In the genomic region with DNA sequence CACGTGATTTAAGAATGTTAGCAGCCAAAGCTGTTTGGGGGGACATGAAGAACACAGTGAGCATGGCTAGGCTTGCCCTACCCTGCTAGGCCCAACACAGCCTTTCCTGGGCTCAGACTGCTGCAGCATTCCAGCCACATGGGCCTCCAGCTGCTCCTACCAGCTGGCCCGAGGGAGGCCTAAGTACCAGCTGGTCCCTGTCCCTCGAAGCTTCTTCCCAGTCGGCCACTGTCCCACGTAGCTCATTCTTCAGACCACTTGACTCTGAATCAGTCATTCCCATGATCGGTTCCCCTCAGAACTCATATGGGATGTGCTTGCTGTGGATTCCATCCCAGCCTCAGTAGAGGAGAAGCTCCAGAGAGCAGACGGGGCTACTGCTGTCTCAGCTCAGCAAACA, we compare ENCODE assay signal across 22 mouse cellular contexts. TPM values are rescaled to one million over a fixed set of nuclear protein-coding genes. Genes with fewer than 3 reads are reported as not detected.
DNase-seq lines count a peak whose midpoint lies in the region; ATAC-seq and TF ChIP-seq lines count a peak whose summit lies in the region.
"Had no signal": no experiment of that assay in that cellular context is flagged by ENCODE, and none has a peak within 500 bp of the region (broad histone marks: within the 10 kb centered on the region; RNA-seq: fewer than 3 reads in every experiment).

No protein-coding gene starts in this region.

- no peaks in the 10 kb centered on the region for H3K9me3 ChIP-seq in heart, embryonic 12.5 days (replicated peaks)
- no peaks in the 10 kb centered on the region for H3K9me3 ChIP-seq in limb, embryonic 14.5 days (ENCODE audit: control insufficient read depth, low read length)
- no peaks in the 10 kb centered on the region for H3K9me3 ChIP-seq in limb, embryonic 10.5 days (replicated peaks)
- H3K9me3 ChIP-seq in lung, postnatal 0 days (ENCODE audit: low read length): no peaks in the 10 kb centered on the region
- no peaks in the 10 kb centered on the region for H3K9me3 ChIP-seq in kidney, embryonic 15.5 days (replicated peaks)
- H3K9me3 ChIP-seq: embryonic facial prominence, embryonic 13.5 days; limb, embryonic 12.5 days; liver, embryonic 12.5 days had no signal

- TF ChIP-seq POLR2A in limb, embryonic 14.5 days (IDR thresholded peaks at IDR 0.05; ENCODE audit: borderline replicate concordance, extremely low read depth, insufficient read depth, insufficient read length): no peak

- H3K9ac ChIP-seq in heart, embryonic 12.5 days: no peak overlapping the region
- no peak overlapping the region for H3K9ac ChIP-seq in limb, embryonic 14.5 days (ENCODE audit: low read depth, low read length, severe bottlenecking)
- H3K9ac ChIP-seq in lung, postnatal 0 days (replicated peaks; ENCODE audit: low read depth): no peak overlapping the region
- H3K9ac ChIP-seq in kidney, embryonic 15.5 days: no peak overlapping the region
- H3K9ac ChIP-seq: embryonic facial prominence, embryonic 13.5 days; limb, embryonic 12.5 days; liver, embryonic 12.5 days had no signal

- H3K4me1 ChIP-seq in heart, embryonic 12.5 days (replicated peaks): no peaks in the 10 kb centered on the region
- no peaks in the 10 kb centered on the region for H3K4me1 ChIP-seq in limb, embryonic 14.5 days (ENCODE audit: control insufficient read depth, insufficient read depth, low read length)
- peaks cover 10% of the 10 kb centered on the region for H3K4me1 ChIP-seq in limb, embryonic 10.5 days
- peaks cover 8% of the 10 kb centered on the region; the same call in 1 of the 2 replicates for H3K4me1 ChIP-seq in lung, postnatal 0 days (ENCODE audit: insufficient read depth, low read depth, low read length)
- H3K4me1 ChIP-seq in kidney, embryonic 15.5 days: peaks cover 5% of the 10 kb centered on the region; the same call in 1 of the 2 replicates
- H3K4me1 ChIP-seq: limb, embryonic 12.5 days had no signal

- no peaks in the 10 kb centered on the region for H3K27me3 ChIP-seq in heart, embryonic 12.5 days (replicated peaks)
- no peaks in the 10 kb centered on the region for H3K27me3 ChIP-seq in limb, embryonic 14.5 days (ENCODE audit: control insufficient read depth, insufficient read depth, low read length)
- no peaks in the 10 kb centered on the region for H3K27me3 ChIP-seq in limb, embryonic 10.5 days (ENCODE audit: low read depth, poor library complexity, severe bottlenecking)
- H3K27me3 ChIP-seq in lung, postnatal 0 days (replicated peaks; ENCODE audit: insufficient read depth, low read length): no peaks in the 10 kb centered on the region
- H3K27me3 ChIP-seq in kidney, embryonic 15.5 days: no peaks in the 10 kb centered on the region
- H3K27me3 ChIP-seq: embryonic facial prominence, embryonic 13.5 days; limb, embryonic 12.5 days; liver, embryonic 12.5 days had no signal

- H3K27ac ChIP-seq in heart, embryonic 12.5 days (ENCODE audit: poor library complexity, severe bottlenecking): no peak overlapping the region
- no peak overlapping the region for H3K27ac ChIP-seq in limb, embryonic 14.5 days (replicated peaks; ENCODE audit: low read depth, low read length)
- no peak overlapping the region for H3K27ac ChIP-seq in limb, embryonic 10.5 days
- no peak overlapping the region for H3K27ac ChIP-seq in lung, postnatal 0 days (ENCODE audit: low read length)
- no peak overlapping the region for H3K27ac ChIP-seq in kidney, embryonic 15.5 days
- H3K27ac ChIP-seq: embryonic facial prominence, embryonic 13.5 days; hindbrain, postnatal 0 days; limb, embryonic 12.5 days; liver, embryonic 12.5 days had no signal

- DNase-seq in heart, adult 11 months: peak; percentile 89
- peak; percentile 30 for DNase-seq in limb, embryonic 14.5 days (ENCODE audit: low spot score)
- no peak for DNase-seq in limb, embryonic 10.5 days (ENCODE audit: low spot score)
- peak; percentile 52 for DNase-seq in brain, adult 2 months (ENCODE audit: low read depth, low spot score)
- peak; percentile 43 for DNase-seq in lung, postnatal 0 days (ENCODE audit: low spot score)
- no peak for DNase-seq in adrenal gland, adult (ENCODE audit: inconsistent age in 2 of 2, low spot score in 1 of 2)
- DNase-seq: adrenal gland, postnatal 36 days; cerebellum, adult 11-12 months; gastrocnemius, postnatal 36 days; kidney, adult 9 months; kidney, postnatal 25 days; right cerebral cortex, adult 18-20 months; right cerebral cortex, postnatal 4 days had no signal

- TF ChIP-seq EP300 in lung, postnatal 0 days (IDR thresholded peaks at IDR 0.05): no peak

- no peak overlapping the region for H3K4me3 ChIP-seq in heart, embryonic 12.5 days
- H3K4me3 ChIP-seq in limb, embryonic 14.5 days (replicated peaks; ENCODE audit: low read length): no peak overlapping the region
- no peak overlapping the region for H3K4me3 ChIP-seq in limb, embryonic 10.5 days
- no peak overlapping the region for H3K4me3 ChIP-seq in lung, postnatal 0 days (ENCODE audit: low read depth, low read length)
- H3K4me3 ChIP-seq in kidney, embryonic 15.5 days (replicated peaks): no peak overlapping the region
- H3K4me3 ChIP-seq: embryonic facial prominence, embryonic 13.5 days; limb, embryonic 12.5 days; liver, embryonic 12.5 days had no signal

- no peaks in the 10 kb centered on the region for H3K36me3 ChIP-seq in heart, embryonic 12.5 days
- H3K36me3 ChIP-seq in limb, embryonic 14.5 days (ENCODE audit: control insufficient read depth, insufficient read depth, low read length): no peaks in the 10 kb centered on the region
- no peaks in the 10 kb centered on the region for H3K36me3 ChIP-seq in limb, embryonic 10.5 days
- H3K36me3 ChIP-seq in lung, postnatal 0 days (ENCODE audit: insufficient read depth, low read length): no peaks in the 10 kb centered on the region
- no peaks in the 10 kb centered on the region for H3K36me3 ChIP-seq in kidney, embryonic 15.5 days
- H3K36me3 ChIP-seq: embryonic facial prominence, embryonic 13.5 days; limb, embryonic 12.5 days; liver, embryonic 12.5 days had no signal

- TF ChIP-seq CTCF in lung, postnatal 0 days (IDR thresholded peaks at IDR 0.05): no peak

- 70% methylated on average over 7 of the region's 7 CpGs for WGBS in heart, embryonic 12.5 days
- 69% methylated on average over 7 of the region's 7 CpGs for WGBS in limb, embryonic 14.5 days
- 75% methylated on average over 7 of the region's 7 CpGs for WGBS in limb, embryonic 10.5 days
- 51% methylated on average over 7 of the region's 7 CpGs for WGBS in lung, postnatal 0 days
- WGBS in kidney, embryonic 15.5 days: 66% methylated on average over 7 of the region's 7 CpGs

- ATAC-seq in heart, embryonic 12.5 days (ENCODE audit: insufficient number of reproducible peaks, low FRiP score): no peak
- ATAC-seq in limb, embryonic 14.5 days (ENCODE audit: low FRiP score, low read depth): peak; percentile 58
- peak; percentile 34 for ATAC-seq in lung, postnatal 0 days
- no peak for ATAC-seq in kidney, embryonic 15.5 days (replicated peaks; ENCODE audit: low FRiP score)
- ATAC-seq: forebrain, embryonic 14.5 days; hindbrain, postnatal 0 days; intestine, embryonic 16.5 days; liver, embryonic 12.5 days had no signal

- H3K4me2 ChIP-seq in heart, embryonic 12.5 days: no peak overlapping the region
- H3K4me2 ChIP-seq in limb, embryonic 14.5 days (replicated peaks; ENCODE audit: low read depth, low read length, severe bottlenecking): no peak overlapping the region
- no peak overlapping the region for H3K4me2 ChIP-seq in lung, postnatal 0 days (replicated peaks; ENCODE audit: low read depth, low read length)
- no peak overlapping the region for H3K4me2 ChIP-seq in kidney, embryonic 15.5 days
- H3K4me2 ChIP-seq: embryonic facial prominence, embryonic 13.5 days; limb, embryonic 12.5 days; liver, embryonic 12.5 days had no signal

RNA-seq across cellular contexts. Expression of a gene that starts 8.4 kb away (rescaled TPM):
- not detected in 2 replicates for polyA plus RNA-seq in heart, embryonic 12.5 days (2016; fragmentation: Nextera tagmentation; extraction: Ambion mirVana)
- polyA plus RNA-seq in limb, embryonic 14.5 days (2012; rRNA removed): 0.52 and 1.1 TPM in 2 replicates
- polyA plus RNA-seq in limb, embryonic 14.5 days (2014; fragmentation: Nextera tagmentation; extraction: Ambion mirVana): 0.33 and 0.85 TPM in 2 replicates
- 3.6 TPM in 2 replicates for polyA plus RNA-seq in limb, embryonic 10.5 days (2016; fragmentation: Nextera tagmentation; extraction: Ambion mirVana)
- not detected in 2 replicates for polyA plus RNA-seq in lung, postnatal 0 days (2015; fragmentation: Nextera tagmentation; extraction: Ambion mirVana)
- polyA plus RNA-seq in kidney, embryonic 15.5 days (2015; fragmentation: Nextera tagmentation; extraction: Ambion mirVana): not detected in 2 replicates
- polyA plus RNA-seq: intestine, embryonic 16.5 days; liver, embryonic 12.5 days; stomach, embryonic 14.5 days had no signal

Comparison
In these comparisons a context has a peak if more than half of its experiments do, and no peak if none do; other contexts are left out.
1. DNase-seq: peak in heart, adult 11 months (single experiment), limb, embryonic 14.5 days (single experiment), brain, adult 2 months (single experiment) and lung, postnatal 0 days (single experiment); none in limb, embryonic 10.5 days (single experiment) and adrenal gland, adult (0 of 2).
2. ATAC-seq: peak in limb, embryonic 14.5 days (single experiment) and lung, postnatal 0 days (single experiment); none in heart, embryonic 12.5 days (single experiment) and kidney, embryonic 15.5 days (single experiment).